Comparison of ENCODE assay signal across 29 mouse cellular contexts in the genomic region with DNA sequence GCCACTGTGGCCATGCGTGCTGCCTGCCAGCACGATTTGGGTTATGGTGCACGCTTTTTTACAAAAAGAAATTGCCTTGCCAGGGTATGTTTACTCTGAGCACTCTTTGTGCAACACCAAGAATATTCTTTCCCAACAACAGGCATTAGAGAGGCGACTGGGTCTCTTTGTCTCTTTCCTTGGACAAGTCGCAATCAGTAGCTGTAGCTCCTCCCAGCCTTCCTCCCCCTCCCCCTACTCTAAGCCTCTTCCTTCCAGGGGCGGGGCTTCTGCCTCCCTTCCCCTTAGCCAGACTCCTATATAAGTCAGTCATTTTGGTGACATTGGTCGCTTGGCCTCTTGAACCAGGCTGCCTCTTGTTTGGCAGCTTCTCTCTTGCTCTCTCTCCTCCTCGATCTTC. TPM values are rescaled to one million over a fixed set of nuclear protein-coding genes. Genes with fewer than 3 reads are reported as not detected.
DNase-seq lines count a peak whose midpoint lies in the region; ATAC-seq and TF ChIP-seq lines count a peak whose summit lies in the region.
"Had no signal": no experiment of that assay in that cellular context is flagged by ENCODE, and none has a peak within 500 bp of the region (broad histone marks: within the 10 kb centered on the region; RNA-seq: fewer than 3 reads in every experiment).

No protein-coding gene starts in this region.

- H3K9me3 ChIP-seq in forebrain, embryonic 14.5 days (replicated peaks; ENCODE audit: control insufficient read depth, low read length): no peaks in the 10 kb centered on the region
- H3K9me3 ChIP-seq in forebrain, postnatal 0 days (ENCODE audit: low read length): no peaks in the 10 kb centered on the region
- H3K9me3 ChIP-seq: embryonic facial prominence, embryonic 12.5 days; forebrain, embryonic 15.5 days; intestine, embryonic 15.5 days; midbrain, embryonic 10.5 days had no signal

- 50% methylated on average over 8 of the region's 8 CpGs for WGBS in forebrain, embryonic 14.5 days
- WGBS in forebrain, postnatal 0 days: 53% methylated on average over 8 of the region's 8 CpGs

- no peak for ATAC-seq in forebrain, embryonic 14.5 days
- no peak for ATAC-seq in forebrain, postnatal 0 days
- peak; percentile 46 for ATAC-seq in granulocyte monocyte progenitor cell, adult 5-6 weeks (replicated peaks; ENCODE audit: poor library complexity, severe bottlenecking)
- ATAC-seq in megakaryocyte progenitor cell, adult 5-6 weeks (replicated peaks; ENCODE audit: poor library complexity): no peak
- ATAC-seq: forebrain, embryonic 15.5 days had no signal

- no peak overlapping the region for H3K4me3 ChIP-seq in forebrain, embryonic 14.5 days (ENCODE audit: low read depth, low read length)
- H3K4me3 ChIP-seq in forebrain, postnatal 0 days (ENCODE audit: low read depth, low read length): no peak overlapping the region
- H3K4me3 ChIP-seq: embryonic facial prominence, embryonic 12.5 days; forebrain, embryonic 15.5 days; intestine, embryonic 15.5 days; midbrain, embryonic 10.5 days had no signal

- peak; percentile 28 for DNase-seq in forebrain, embryonic 14.5 days (ENCODE audit: low spot score)
- DNase-seq in forebrain, postnatal 0 days: no peak
- DNase-seq in lung, postnatal 10 days: peak; percentile 59
- DNase-seq in lung, adult 18-20 months: no peak
- peak; percentile 56 for DNase-seq in yolk sac, embryonic 10.5 days (ENCODE audit: low spot score)
- DNase-seq in right cerebral cortex, postnatal 4 days: no peak
- DNase-seq: adrenal gland, postnatal 14 days; cerebellum, adult 18-20 months; cerebellum, postnatal 25 days; gastrocnemius, postnatal 36 days; lung, postnatal 14 days; thymus, postnatal 14 days had no signal

- H3K9ac ChIP-seq in forebrain, embryonic 14.5 days (ENCODE audit: low read length): no peak overlapping the region
- H3K9ac ChIP-seq in forebrain, postnatal 0 days: no peak overlapping the region
- H3K9ac ChIP-seq: embryonic facial prominence, embryonic 12.5 days; forebrain, embryonic 15.5 days; hindbrain, embryonic 14.5 days; intestine, embryonic 15.5 days had no signal

- H3K4me1 ChIP-seq in forebrain, embryonic 14.5 days (ENCODE audit: control insufficient read depth, insufficient read depth, low read length): no peaks in the 10 kb centered on the region
- no peaks in the 10 kb centered on the region for H3K4me1 ChIP-seq in forebrain, postnatal 0 days (ENCODE audit: insufficient read depth)
- H3K4me1 ChIP-seq: embryonic facial prominence, embryonic 12.5 days; forebrain, embryonic 15.5 days had no signal

- H3K27ac ChIP-seq in forebrain, embryonic 14.5 days (ENCODE audit: low read depth, low read length): no peak overlapping the region
- H3K27ac ChIP-seq in forebrain, postnatal 0 days (ENCODE audit: low read depth, low read length): no peak overlapping the region
- H3K27ac ChIP-seq: embryonic facial prominence, embryonic 12.5 days; forebrain, embryonic 15.5 days; hindbrain, embryonic 14.5 days; intestine, embryonic 15.5 days; midbrain, embryonic 10.5 days had no signal

- H3K36me3 ChIP-seq in forebrain, embryonic 14.5 days (ENCODE audit: control insufficient read depth, insufficient read depth, low read length): no peaks in the 10 kb centered on the region
- H3K36me3 ChIP-seq in forebrain, postnatal 0 days (ENCODE audit: insufficient read depth): no peaks in the 10 kb centered on the region
- H3K36me3 ChIP-seq: embryonic facial prominence, embryonic 12.5 days; forebrain, embryonic 15.5 days; intestine, embryonic 15.5 days; midbrain, embryonic 10.5 days had no signal

- no peaks in the 10 kb centered on the region for H3K27me3 ChIP-seq in forebrain, embryonic 14.5 days (replicated peaks; ENCODE audit: control insufficient read depth, insufficient read depth, low read length)
- H3K27me3 ChIP-seq in forebrain, postnatal 0 days (ENCODE audit: insufficient read depth, low read length): no peaks in the 10 kb centered on the region
- H3K27me3 ChIP-seq: CH12.LX; embryonic facial prominence, embryonic 12.5 days; forebrain, embryonic 15.5 days; intestine, embryonic 15.5 days had no signal

- no peak overlapping the region for H3K4me2 ChIP-seq in forebrain, embryonic 14.5 days (ENCODE audit: low read length)
- no peak overlapping the region for H3K4me2 ChIP-seq in forebrain, postnatal 0 days (ENCODE audit: low read depth)
- H3K4me2 ChIP-seq: embryonic facial prominence, embryonic 12.5 days; forebrain, embryonic 15.5 days; heart, embryonic 11.5 days; hindbrain, embryonic 14.5 days; intestine, embryonic 15.5 days had no signal

- TF ChIP-seq CTCF in forebrain, postnatal 0 days (IDR thresholded peaks at IDR 0.05; ENCODE audit: low read depth): no peak

RNA-seq across cellular contexts. Expression of a gene that starts 33.9 kb away (rescaled TPM):
- 3.9 and 5.2 TPM in 2 replicates for polyA plus RNA-seq in forebrain, embryonic 14.5 days (2014; fragmentation: Nextera tagmentation; extraction: Ambion mirVana)
- 3.5 and 8.5 TPM in 2 replicates for total RNA-seq in forebrain, postnatal 0 days (2014; rRNA removed)
- polyA plus RNA-seq in forebrain, postnatal 0 days (2015; fragmentation: Nextera tagmentation; extraction: Ambion mirVana): 3.6 and 6.7 TPM in 2 replicates
- 38.6 and 43.6 TPM in 2 replicates for total RNA-seq in granulocyte monocyte progenitor cell, adult 5-6 weeks (2014; fragmentation: Nextera tagmentation)
- total RNA-seq in granulocyte monocyte progenitor cell, adult 5-6 weeks (2017): 18.9 and 20.0 TPM in 2 replicates
- total RNA-seq in megakaryocyte progenitor cell, adult 5-6 weeks (2015): 33.8 and 42.4 TPM in 2 replicates
- total RNA-seq in megakaryocyte progenitor cell, adult 5-6 weeks (2017): 17.8 and 25.6 TPM in 2 replicates

RNA-seq across cellular contexts. Expression of a gene that starts 59.9 kb away (rescaled TPM):
- polyA plus RNA-seq in forebrain, embryonic 14.5 days (2014; fragmentation: Nextera tagmentation; extraction: Ambion mirVana): not detected in 2 replicates
- not detected in 2 replicates for total RNA-seq in forebrain, postnatal 0 days (2014; rRNA removed)
- polyA plus RNA-seq in forebrain, postnatal 0 days (2015; fragmentation: Nextera tagmentation; extraction: Ambion mirVana): not detected in 2 replicates
- not detected in 2 replicates for total RNA-seq in granulocyte monocyte progenitor cell, adult 5-6 weeks (2014; fragmentation: Nextera tagmentation)
- not detected in 2 replicates for total RNA-seq in granulocyte monocyte progenitor cell, adult 5-6 weeks (2017)
- total RNA-seq in megakaryocyte progenitor cell, adult 5-6 weeks (2015): not detected in 2 replicates
- total RNA-seq in megakaryocyte progenitor cell, adult 5-6 weeks (2017): not detected in 2 replicates
- total RNA-seq: adrenal gland, postnatal 14 days; CH12.LX; gastrocnemius, postnatal 36 days; heart, postnatal 25 days; layer of hippocampus, postnatal 14 days; midbrain, postnatal 0 days had no signal
- polyA plus RNA-seq: embryonic facial prominence, embryonic 12.5 days; erythroblast, embryonic 14.5 days; forebrain, embryonic 15.5 days; heart, embryonic 11.5 days; hindbrain, embryonic 14.5 days; intestine, embryonic 15.5 days; kidney, embryonic 16.5 days; large intestine, adult 2 months; limb, embryonic 11.5 days; midbrain, embryonic 10.5 days; midbrain, postnatal 0 days; neural tube, embryonic 11.5 days had no signal

Comparison
In these comparisons a context has a peak if more than half of its experiments do, and no peak if none do; other contexts are left out.
1. DNase-seq: peak in forebrain, embryonic 14.5 days (single experiment), lung, postnatal 10 days (single experiment) and yolk sac, embryonic 10.5 days (single experiment); none in forebrain, postnatal 0 days (single experiment), lung, adult 18-20 months (0 of 2) and right cerebral cortex, postnatal 4 days (single experiment).